Mouse (Mus musculus): ENCODE data around the gene Gnpnat1. TPM values are rescaled to one million over a fixed set of nuclear protein-coding genes. Genes with fewer than 3 reads are reported as not detected.
A peak's percentile ranks its signal among the peaks of the same experiment; 100 is the strongest.
"Not testable (repeated sequence)": the region's sequence is repeated elsewhere in the genome, so short reads cannot be mapped to it uniquely, and the experiment has no call there.

The Gnpnat1 gene
- total RNA-seq (2014; rRNA removed) (115 and 121 TPM in 2 replicates), polyA plus RNA-seq (2012; rRNA removed) (23.5 and 30.6 TPM in 2 replicates)

- 66% methylated on average over 2 of the region's 3 CpGs for WGBS
These were observed at the start of gene Gnpnat1 for GRCm38 (mm10) chr14:45404813-45405212. Gnpnat1 (minus strand) TSS chr14:45404913.

GRCm38 (mm10) chr14:45453538-45454233 lies 49.0 kb upstream of the Gnpnat1 start:
- H3K27ac ChIP-seq (replicated peaks; ENCODE audit: insufficient read depth, low read depth, low read length), result peak overlapping the region; percentile 46
- WGBS, result 79% methylated on average over 5 of the region's 5 CpGs
- no peaks in the 10 kb centered on the region for H3K27me3 ChIP-seq (ENCODE audit: control insufficient read depth, insufficient read depth, low read length)
- no peaks in the 10 kb centered on the region for H3K79me2 ChIP-seq (ENCODE audit: control insufficient read depth, insufficient read depth, low read length)
- peaks cover 7% of the 10 kb centered on the region for H3K4me1 ChIP-seq (ENCODE audit: control insufficient read depth, insufficient read depth, low read length)
- no peak overlapping the region for H3K9ac ChIP-seq (ENCODE audit: low read depth, low read length)
- peaks cover 8% of the 10 kb centered on the region; the same call in 1 of the 2 replicates for H3K36me3 ChIP-seq (ENCODE audit: control insufficient read depth, insufficient read depth, low read length)
- H3K4me3 ChIP-seq (ENCODE audit: insufficient read depth, low read depth, low read length), result no peak overlapping the region
- DNase-seq (ENCODE audit: extremely low read depth, low read depth, low spot score), result no peak
- TF ChIP-seq POLR2A (IDR thresholded peaks at IDR 0.05; ENCODE audit: extremely low read depth, insufficient read depth, low read length), result no peak
- no peak for TF ChIP-seq CTCF (IDR thresholded peaks at IDR 0.05; ENCODE audit: low read depth, low read length)

More at GRCm38 (mm10) chr14:45404813-45405212, at the start of gene Gnpnat1:
- H3K79me2 ChIP-seq (ENCODE audit: control insufficient read depth, insufficient read depth, low read length); DNase-seq (ENCODE audit: extremely low read depth, low read depth, low spot score); H3K4me1 ChIP-seq (ENCODE audit: control insufficient read depth, insufficient read depth, low read length); H3K27ac ChIP-seq (replicated peaks; ENCODE audit: insufficient read depth, low read depth, low read length); H3K9ac ChIP-seq (ENCODE audit: low read depth, low read length); H3K4me3 ChIP-seq (ENCODE audit: insufficient read depth, low read depth, low read length); H3K36me3 ChIP-seq (ENCODE audit: control insufficient read depth, insufficient read depth, low read length); H3K27me3 ChIP-seq (ENCODE audit: control insufficient read depth, insufficient read depth, low read length): not testable (repeated sequence)

GRCm38 (mm10) chr14:45452861-45453512 lies 48.3 kb upstream of the Gnpnat1 start:
- peak overlapping the region; percentile 15 for H3K27ac ChIP-seq (replicated peaks; ENCODE audit: insufficient read depth, low read depth, low read length)
- no peaks in the 10 kb centered on the region for H3K79me2 ChIP-seq (ENCODE audit: control insufficient read depth, insufficient read depth, low read length)
- no peak overlapping the region for H3K4me3 ChIP-seq (ENCODE audit: insufficient read depth, low read depth, low read length)
- no peak for TF ChIP-seq POLR2A (IDR thresholded peaks at IDR 0.05; ENCODE audit: extremely low read depth, insufficient read depth, low read length)
- TF ChIP-seq CTCF (IDR thresholded peaks at IDR 0.05; ENCODE audit: low read depth, low read length), result no peak
- no peak overlapping the region for H3K9ac ChIP-seq (ENCODE audit: low read depth, low read length)
- peaks cover 7% of the 10 kb centered on the region for H3K4me1 ChIP-seq (ENCODE audit: control insufficient read depth, insufficient read depth, low read length)
- no peaks in the 10 kb centered on the region for H3K27me3 ChIP-seq (ENCODE audit: control insufficient read depth, insufficient read depth, low read length)
- WGBS, result 8% methylated on average over 11 of the region's 11 CpGs
- H3K36me3 ChIP-seq (ENCODE audit: control insufficient read depth, insufficient read depth, low read length), result peaks cover 5% of the 10 kb centered on the region; the same call in 1 of the 2 replicates
- peak; percentile 64 for DNase-seq (ENCODE audit: extremely low read depth, low read depth, low spot score)

GRCm38 (mm10) chr14:45452148-45452547 lies 47.4 kb upstream of the Gnpnat1 start:
- peaks cover 7% of the 10 kb centered on the region for H3K4me1 ChIP-seq (ENCODE audit: control insufficient read depth, insufficient read depth, low read length)
- 47% methylated on average over 4 of the region's 4 CpGs for WGBS
- no peak overlapping the region for H3K9ac ChIP-seq (ENCODE audit: low read depth, low read length)

GRCm38 (mm10) chr14:45451090-45451489 lies 46.4 kb upstream of the Gnpnat1 start:
- Histone ChIP-seq H3K79me2 (ENCODE audit: control insufficient read depth, insufficient read depth, low read length) (no peaks in the 10 kb centered on the region), H3K9ac (ENCODE audit: low read depth, low read length) (no peak overlapping the region), H3K36me3 (ENCODE audit: control insufficient read depth, insufficient read depth, low read length) (no peaks in the 10 kb centered on the region), H3K27ac (replicated peaks; ENCODE audit: insufficient read depth, low read depth, low read length) (peak overlapping the region; percentile 52), H3K4me1 (ENCODE audit: control insufficient read depth, insufficient read depth, low read length) (peaks cover 7% of the 10 kb centered on the region), H3K4me3 (ENCODE audit: insufficient read depth, low read depth, low read length) (no peak overlapping the region), H3K27me3 (ENCODE audit: control insufficient read depth, insufficient read depth, low read length) (no peaks in the 10 kb centered on the region)
- no peak for TF ChIP-seq POLR2A (IDR thresholded peaks at IDR 0.05; ENCODE audit: extremely low read depth, insufficient read depth, low read length)
- no peak for TF ChIP-seq CTCF (IDR thresholded peaks at IDR 0.05; ENCODE audit: low read depth, low read length)
- WGBS, result 72% methylated on average over 2 of the region's 2 CpGs
- DNase-seq (ENCODE audit: extremely low read depth, low read depth, low spot score), result peak; percentile 33

More at GRCm38 (mm10) chr14:45452148-45452547, 47.4 kb upstream of the Gnpnat1 start:
- no peaks in the 10 kb centered on the region for H3K36me3 ChIP-seq (ENCODE audit: control insufficient read depth, insufficient read depth, low read length)
- peak overlapping the region; percentile 71 for H3K27ac ChIP-seq (replicated peaks; ENCODE audit: insufficient read depth, low read depth, low read length)
- no peaks in the 10 kb centered on the region for H3K79me2 ChIP-seq (ENCODE audit: control insufficient read depth, insufficient read depth, low read length)
- no peak overlapping the region for H3K4me3 ChIP-seq (ENCODE audit: insufficient read depth, low read depth, low read length)
- no peaks in the 10 kb centered on the region for H3K27me3 ChIP-seq (ENCODE audit: control insufficient read depth, insufficient read depth, low read length)
- TF ChIP-seq CTCF (IDR thresholded peaks at IDR 0.05; ENCODE audit: low read depth, low read length) (no peak), POLR2A (IDR thresholded peaks at IDR 0.05; ENCODE audit: extremely low read depth, insufficient read depth, low read length) (no peak)
- peak; percentile 42 for DNase-seq (ENCODE audit: extremely low read depth, low read depth, low spot score)

- no peak overlapping the region for H3K27ac ChIP-seq (replicated peaks; ENCODE audit: insufficient read depth, low read depth, low read length)
- DNase-seq (ENCODE audit: extremely low read depth, low read depth, low spot score), result no peak
- no peaks in the 10 kb centered on the region; the same call in 1 of the 2 replicates for H3K4me1 ChIP-seq (ENCODE audit: control insufficient read depth, insufficient read depth, low read length)
- no peaks in the 10 kb centered on the region for H3K27me3 ChIP-seq (ENCODE audit: control insufficient read depth, insufficient read depth, low read length)
- no peaks in the 10 kb centered on the region for H3K36me3 ChIP-seq (ENCODE audit: control insufficient read depth, insufficient read depth, low read length)
- no peak overlapping the region for H3K4me3 ChIP-seq (ENCODE audit: insufficient read depth, low read depth, low read length)
- no peak for TF ChIP-seq POLR2A (IDR thresholded peaks at IDR 0.05; ENCODE audit: extremely low read depth, insufficient read depth, low read length)
- TF ChIP-seq CTCF (IDR thresholded peaks at IDR 0.05; ENCODE audit: low read depth, low read length), result no peak
- H3K79me2 ChIP-seq (ENCODE audit: control insufficient read depth, insufficient read depth, low read length), result no peaks in the 10 kb centered on the region
- 71% methylated on average over 3 of the region's 3 CpGs for WGBS
- no peak overlapping the region for H3K9ac ChIP-seq (ENCODE audit: low read depth, low read length)
These were observed 42.1 kb upstream of the Gnpnat1 start for GRCm38 (mm10) chr14:45446777-45447176.
